Mouse (Mus musculus): ENCODE data around the gene Slc13a5. TPM values are rescaled to one million over a fixed set of nuclear protein-coding genes. Genes with fewer than 3 reads are reported as not detected.

Gene Slc13a5
- total RNA-seq, 2 experiments from 2014 or later = not detected

GRCm38 (mm10) chr11:72271761-72272160 is 4.7 kb upstream of the Slc13a5 start:
- ATAC-seq (replicated peaks; ENCODE audit: low FRiP score, poor library complexity, severe bottlenecking) = no peak

- no peak for ATAC-seq (replicated peaks; ENCODE audit: low FRiP score, poor library complexity, severe bottlenecking)
Measured at GRCm38 (mm10) chr11:72266207-72266959, 639 bp downstream of the Slc13a5 start.

- no peak for ATAC-seq (replicated peaks; ENCODE audit: low FRiP score, poor library complexity, severe bottlenecking)
Measured at GRCm38 (mm10) chr11:72265483-72265882, 1.5 kb downstream of the Slc13a5 start.

GRCm38 (mm10) chr11:72256441-72256840 is 10.6 kb downstream of the Slc13a5 start:
- ATAC-seq (replicated peaks; ENCODE audit: low FRiP score, poor library complexity, severe bottlenecking) = no peak

GRCm38 (mm10) chr11:72255629-72256028 is 11.4 kb downstream of the Slc13a5 start:
- ATAC-seq (replicated peaks; ENCODE audit: low FRiP score, poor library complexity, severe bottlenecking) = no peak

GRCm38 (mm10) chr11:72245196-72245753 is 21.7 kb downstream of the Slc13a5 start:
- ATAC-seq (replicated peaks; ENCODE audit: low FRiP score, poor library complexity, severe bottlenecking) = no peak

- ATAC-seq (replicated peaks; ENCODE audit: low FRiP score, poor library complexity, severe bottlenecking) = no peak
Measured at GRCm38 (mm10) chr11:72240062-72240860, 26.8 kb downstream of the Slc13a5 start.

GRCm38 (mm10) chr11:72234013-72234412 is 33.0 kb downstream of the Slc13a5 start:
- ATAC-seq (replicated peaks; ENCODE audit: low FRiP score, poor library complexity, severe bottlenecking) = no peak

GRCm38 (mm10) chr11:72232991-72233390 is 34.0 kb downstream of the Slc13a5 start:
- no peak for ATAC-seq (replicated peaks; ENCODE audit: low FRiP score, poor library complexity, severe bottlenecking)

GRCm38 (mm10) chr11:72232068-72232467 is 35.0 kb downstream of the Slc13a5 start:
- ATAC-seq (replicated peaks; ENCODE audit: low FRiP score, poor library complexity, severe bottlenecking) = no peak

- no peak for ATAC-seq (replicated peaks; ENCODE audit: low FRiP score, poor library complexity, severe bottlenecking)
Measured at GRCm38 (mm10) chr11:72228513-72228912, 38.5 kb downstream of the Slc13a5 start.

- no peak for ATAC-seq (replicated peaks; ENCODE audit: low FRiP score, poor library complexity, severe bottlenecking)
Measured at GRCm38 (mm10) chr11:72226901-72227300, 40.1 kb downstream of the Slc13a5 start.

GRCm38 (mm10) chr11:72226020-72226791 is 40.8 kb downstream of the Slc13a5 start:
- no peak for ATAC-seq (replicated peaks; ENCODE audit: low FRiP score, poor library complexity, severe bottlenecking)

- ATAC-seq (replicated peaks; ENCODE audit: low FRiP score, poor library complexity, severe bottlenecking) = peak; percentile 71
Measured at GRCm38 (mm10) chr11:72224865-72225264, 42.2 kb downstream of the Slc13a5 start.

GRCm38 (mm10) chr11:72223414-72223813 is 43.6 kb downstream of the Slc13a5 start:
- ATAC-seq (replicated peaks; ENCODE audit: low FRiP score, poor library complexity, severe bottlenecking) = no peak

- peak; percentile 80 for ATAC-seq (replicated peaks; ENCODE audit: low FRiP score, poor library complexity, severe bottlenecking)
Measured at GRCm38 (mm10) chr11:72221278-72221677, 45.7 kb downstream of the Slc13a5 start.

- ATAC-seq (replicated peaks; ENCODE audit: low FRiP score, poor library complexity, severe bottlenecking) = no peak
Measured at GRCm38 (mm10) chr11:72217116-72217515, 49.9 kb downstream of the Slc13a5 start.

GRCm38 (mm10) chr11:72215410-72215797 is 51.6 kb downstream of the Slc13a5 start, which contains the start of gene Med31:
TSS of gene Med31 (minus strand) at chr11:72215592.
- ATAC-seq (replicated peaks; ENCODE audit: low FRiP score, poor library complexity, severe bottlenecking) = peak; percentile 76

- peak; percentile 97 for ATAC-seq (replicated peaks; ENCODE audit: low FRiP score, poor library complexity, severe bottlenecking)
Measured at GRCm38 (mm10) chr11:72214591-72215409, 52.2 kb downstream of the Slc13a5 start.

Data from erythroblast, adult 5-6 weeks (primary cell).